Mouse (Mus musculus): ENCODE measurements around the gene Nck2.

DNA sequence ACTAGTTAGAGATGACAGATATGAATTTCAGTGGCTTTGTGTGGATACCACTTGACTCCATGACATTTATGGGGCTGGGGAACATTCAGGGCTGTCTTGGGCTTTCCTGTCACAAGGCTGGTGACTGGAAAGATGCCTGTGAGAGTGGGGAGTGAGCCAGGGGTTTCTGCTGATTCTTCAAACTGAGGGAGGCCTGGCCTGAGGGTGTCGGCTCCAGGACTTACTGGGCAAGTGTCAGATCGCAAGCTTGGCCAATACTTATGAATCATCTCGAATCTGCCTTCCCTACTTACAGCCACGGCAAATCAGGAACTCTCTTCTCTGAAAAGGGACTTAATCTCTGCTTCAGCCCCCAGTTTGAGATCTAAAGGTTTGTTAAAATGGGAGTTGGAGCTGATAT lies 18.3 kb downstream of the Nck2 start:
- TF ChIP-seq CTCF (IDR thresholded peaks at IDR 0.05; ENCODE audit: insufficient read depth, low read depth, low read length) (no peak), POLR2A (IDR thresholded peaks at IDR 0.05; ENCODE audit: insufficient read depth, low read depth, low read length) (no peak)
